Mouse (Mus musculus) testis, adult 2 months (tissue): ENCODE data around the gene Lgr4.

ENCODE experiments used
- CTCF ChIP-seq: fragments of 200-500 bp; IDR thresholded peaks from 2 replicates; pipeline ENCODE4 v1.5.1; 2012; ENCODE audit warnings: low read depth, mild to moderate bottlenecking, inconsistent platforms, low read length, moderate library complexity; ENCODE audit not compliant: control insufficient read depth, insufficient read depth, insufficient replicate concordance
- POLR2A ChIP-seq: fragments of 200-500 bp; IDR thresholded peaks from 2 replicates; pipeline ENCODE4 v1.6.1; 2012; ENCODE audit warnings: low read depth, mild to moderate bottlenecking, inconsistent platforms, low read length, moderate library complexity; ENCODE audit not compliant: control insufficient read depth

GRCm38 (mm10) chr2:109953048-109953717, 35.7 kb downstream of the Lgr4 start:
- TF ChIP-seq POLR2A, result no peak
- TF ChIP-seq CTCF, result no peak
